Mouse (Mus musculus) kidney, adult 2 months (tissue): ENCODE measurements at regions not wholly inside any gene's neighbourhood (a gene's known extent, or its start where the extent isn't known, plus 50 kb on each side); places are given as distances from the start of the nearest gene placed in this dataset.

Experiments used
- CTCF ChIP-seq: fragments of 200-500 bp; conservative IDR thresholded peaks from 2 replicates; pipeline ENCODE4 v1.5.1; 2011; ENCODE audit warnings: low read depth, mild to moderate bottlenecking, control low read depth, low read length, moderate library complexity, mixed read lengths; ENCODE audit not compliant: insufficient read depth, insufficient read length
- POLR2A ChIP-seq: fragments of 200-500 bp; IDR thresholded peaks from one replicate; pipeline ENCODE4 v1.6.1; 2011; ENCODE audit warnings: low read depth, low read length, control low read depth

DNA sequence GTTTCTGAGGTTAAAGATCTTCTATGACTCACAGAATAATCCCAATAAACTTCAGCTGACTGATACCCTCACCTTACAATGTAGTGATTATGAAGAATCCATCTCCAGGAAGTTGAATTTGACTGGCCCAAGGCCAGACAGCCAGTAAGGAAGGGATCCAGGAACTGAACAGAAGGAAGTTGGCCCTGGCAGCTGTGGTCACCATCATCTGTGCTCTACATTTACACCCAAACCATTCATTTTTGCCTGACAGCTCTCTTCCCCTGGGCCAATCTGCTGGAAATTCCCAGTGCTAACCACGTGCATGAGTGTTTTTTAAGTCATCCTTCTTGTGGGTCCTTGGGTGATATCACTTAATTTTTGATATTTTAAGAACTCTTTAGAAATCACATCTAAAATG lies 577.4 kb upstream of the Nrp1 start:
- TF ChIP-seq POLR2A = no peak
- no peak for TF ChIP-seq CTCF
